Mouse (Mus musculus): ENCODE data around the gene Sucla2. TPM values are rescaled to one million over a fixed set of nuclear protein-coding genes. Genes with fewer than 3 reads are reported as not detected.
"Not testable (repeated sequence)": the region's sequence is repeated elsewhere in the genome, so short reads cannot be mapped to it uniquely, and the experiment has no call there.

Gene Sucla2
- polyA plus RNA-seq, 1 experiment = 29.9 TPM

- TF ChIP-seq POLR2A (IDR thresholded peaks at IDR 0.05; ENCODE audit: borderline replicate concordance, control insufficient read depth, low read depth, low read length) (no peak), CTCF (IDR thresholded peaks at IDR 0.05; ENCODE audit: control insufficient read depth, insufficient read depth, low read length) (no peak)
- no peak overlapping the region for H3K4me3 ChIP-seq (replicated peaks; ENCODE audit: control insufficient read depth, low read depth, low read length)
- no peak overlapping the region for H3K27ac ChIP-seq (ENCODE audit: control insufficient read depth, insufficient read depth, low read depth, low read length, poor library complexity)
- WGBS = 72% methylated on average over 8 of the region's 8 CpGs
- no peaks in the 10 kb centered on the region for H3K4me1 ChIP-seq (ENCODE audit: control insufficient read depth, insufficient read depth, low read length)
These were observed 74.6 kb downstream of the Sucla2 start for GRCm38 (mm10) chr14:73599720-73600119.

DNA sequence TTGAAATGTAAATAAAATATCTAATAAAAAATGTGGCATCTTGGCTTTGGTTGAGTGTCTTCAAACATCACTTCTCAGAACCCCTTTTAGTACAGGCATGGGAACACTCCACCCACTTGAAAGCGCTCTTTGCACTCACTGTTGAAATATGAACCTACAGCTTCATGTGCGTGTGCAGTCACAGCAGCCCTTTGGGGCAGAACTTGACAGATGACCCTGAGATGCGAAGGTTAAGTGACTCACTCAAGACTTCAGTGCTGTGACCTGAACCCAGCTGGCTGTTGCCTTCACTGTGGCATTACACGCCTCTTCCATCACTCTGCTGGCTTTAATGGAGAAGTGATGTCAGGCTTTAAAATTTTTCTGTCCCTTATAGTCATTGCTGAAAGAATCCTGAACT lies 82.6 kb downstream of the Sucla2 start:
- 84% methylated on average over 4 of the region's 4 CpGs for WGBS
- H3K4me1 ChIP-seq (ENCODE audit: control insufficient read depth, insufficient read depth, low read length) = no peaks in the 10 kb centered on the region
- no peak overlapping the region for H3K27ac ChIP-seq (ENCODE audit: control insufficient read depth, insufficient read depth, low read depth, low read length, poor library complexity)
- no peak overlapping the region for H3K4me3 ChIP-seq (replicated peaks; ENCODE audit: control insufficient read depth, low read depth, low read length)
- TF ChIP-seq POLR2A (IDR thresholded peaks at IDR 0.05; ENCODE audit: borderline replicate concordance, control insufficient read depth, low read depth, low read length) = no peak

DNA sequence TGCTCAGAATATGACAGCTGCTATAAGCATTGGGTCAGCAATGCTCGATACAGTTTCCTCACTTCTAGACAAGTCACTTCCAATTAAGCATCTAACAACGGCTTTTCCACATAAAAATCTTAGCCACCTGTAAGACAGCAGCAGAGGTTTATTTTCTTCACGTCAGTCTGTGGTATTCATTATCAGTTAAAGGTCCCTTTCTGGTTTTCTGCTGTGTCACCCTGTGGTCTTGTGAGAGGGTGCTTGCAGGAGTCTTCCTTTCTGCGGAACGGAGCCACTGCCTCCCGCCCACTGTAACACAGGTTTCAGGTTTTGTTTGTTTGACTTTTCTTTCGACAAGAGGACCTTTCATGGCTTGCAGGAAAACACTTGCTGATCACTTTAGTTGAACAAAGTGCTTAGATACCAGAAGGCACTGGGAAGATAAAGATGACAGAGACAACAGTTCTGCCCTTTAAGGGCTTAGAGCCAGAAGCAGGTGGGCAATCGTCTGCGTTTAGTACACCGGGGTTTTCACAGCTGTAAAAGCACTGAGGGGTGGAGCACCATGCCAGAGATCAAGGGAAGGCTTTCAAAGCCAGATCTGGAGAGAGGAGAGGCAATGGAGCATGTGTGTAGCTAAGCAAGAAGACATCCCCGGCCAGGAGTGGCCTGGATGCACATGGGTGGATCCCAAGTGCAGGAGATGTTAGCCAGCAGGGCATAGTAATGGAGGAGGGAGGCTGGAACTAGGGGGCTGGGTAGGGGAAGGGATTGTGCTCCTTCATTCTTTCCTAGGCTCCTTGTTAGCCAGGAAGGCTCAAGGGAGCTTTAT lies 83.8 kb downstream of the Sucla2 start:
- H3K4me3 ChIP-seq (replicated peaks; ENCODE audit: control insufficient read depth, low read depth, low read length) = no peak overlapping the region
- H3K27ac ChIP-seq (ENCODE audit: control insufficient read depth, insufficient read depth, low read depth, low read length, poor library complexity) = no peak overlapping the region
- no peaks in the 10 kb centered on the region for H3K4me1 ChIP-seq (ENCODE audit: control insufficient read depth, insufficient read depth, low read length)
- WGBS = 8% methylated on average over 11 of the region's 11 CpGs
- TF ChIP-seq POLR2A (IDR thresholded peaks at IDR 0.05; ENCODE audit: borderline replicate concordance, control insufficient read depth, low read depth, low read length) (no peak), CTCF (IDR thresholded peaks at IDR 0.05; ENCODE audit: control insufficient read depth, insufficient read depth, low read length) (no peak)

GRCm38 (mm10) chr14:73614961-73615360 lies 89.8 kb downstream of the Sucla2 start:
- H3K4me3 ChIP-seq (replicated peaks; ENCODE audit: control insufficient read depth, low read depth, low read length); H3K4me1 ChIP-seq (ENCODE audit: control insufficient read depth, insufficient read depth, low read length); H3K27ac ChIP-seq (ENCODE audit: control insufficient read depth, insufficient read depth, low read depth, low read length, poor library complexity): not testable (repeated sequence)
- WGBS = 70% methylated on average over 1 of the region's 1 CpGs

DNA sequence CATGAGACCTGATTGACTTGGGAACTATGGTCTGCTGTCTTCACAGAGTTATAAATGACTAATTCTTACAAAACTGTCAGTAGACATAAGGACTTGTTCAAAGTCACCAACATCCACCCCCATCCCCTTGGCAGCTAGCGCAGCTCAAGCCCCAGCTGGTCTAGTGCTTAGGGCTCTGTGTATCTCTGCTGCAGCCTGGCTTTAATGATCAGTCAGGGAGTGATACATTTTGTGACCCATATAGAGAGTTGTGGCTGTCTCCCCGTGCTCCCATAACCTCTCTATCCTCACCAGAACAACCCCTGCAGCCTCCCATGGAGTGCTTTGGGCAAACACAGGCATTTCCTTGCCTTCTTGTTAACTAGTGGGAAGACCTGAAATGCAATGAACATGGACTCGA lies 95.8 kb downstream of the Sucla2 start:
- H3K4me1 ChIP-seq (ENCODE audit: control insufficient read depth, insufficient read depth, low read length) = no peaks in the 10 kb centered on the region
- 72% methylated on average over 3 of the region's 3 CpGs for WGBS
- TF ChIP-seq CTCF (IDR thresholded peaks at IDR 0.05; ENCODE audit: control insufficient read depth, insufficient read depth, low read length) (no peak), POLR2A (IDR thresholded peaks at IDR 0.05; ENCODE audit: borderline replicate concordance, control insufficient read depth, low read depth, low read length) (no peak)
- H3K4me3 ChIP-seq (replicated peaks; ENCODE audit: control insufficient read depth, low read depth, low read length) = no peak overlapping the region
- H3K27ac ChIP-seq (ENCODE audit: control insufficient read depth, insufficient read depth, low read depth, low read length, poor library complexity) = no peak overlapping the region

DNA sequence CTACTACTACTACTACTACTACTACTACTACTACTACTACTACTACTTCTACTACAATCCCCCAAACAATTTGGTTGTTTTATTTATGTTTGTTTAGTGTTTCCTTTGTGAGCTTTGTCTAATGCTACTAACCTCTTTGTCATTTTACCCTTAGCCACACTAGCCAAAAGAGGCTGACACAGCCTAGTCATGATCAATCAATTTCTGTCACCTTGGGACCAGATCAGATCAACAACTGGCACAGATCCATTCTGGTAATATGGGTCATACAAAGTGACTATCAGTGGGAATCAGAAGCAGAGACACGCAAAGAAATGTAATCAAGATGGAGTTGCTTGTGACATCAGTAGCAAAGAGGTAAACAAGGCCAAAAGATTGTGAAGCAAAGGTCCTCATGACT lies 97.9 kb downstream of the Sucla2 start:
- TF ChIP-seq CTCF (IDR thresholded peaks at IDR 0.05; ENCODE audit: control insufficient read depth, insufficient read depth, low read length) (no peak), POLR2A (IDR thresholded peaks at IDR 0.05; ENCODE audit: borderline replicate concordance, control insufficient read depth, low read depth, low read length) (no peak)
- Histone ChIP-seq H3K4me3 (replicated peaks; ENCODE audit: control insufficient read depth, low read depth, low read length) (no peak overlapping the region), H3K4me1 (ENCODE audit: control insufficient read depth, insufficient read depth, low read length) (no peaks in the 10 kb centered on the region), H3K27ac (ENCODE audit: control insufficient read depth, insufficient read depth, low read depth, low read length, poor library complexity) (no peak overlapping the region)
- 91% methylated on average over 1 of the region's 1 CpGs for WGBS

DNA sequence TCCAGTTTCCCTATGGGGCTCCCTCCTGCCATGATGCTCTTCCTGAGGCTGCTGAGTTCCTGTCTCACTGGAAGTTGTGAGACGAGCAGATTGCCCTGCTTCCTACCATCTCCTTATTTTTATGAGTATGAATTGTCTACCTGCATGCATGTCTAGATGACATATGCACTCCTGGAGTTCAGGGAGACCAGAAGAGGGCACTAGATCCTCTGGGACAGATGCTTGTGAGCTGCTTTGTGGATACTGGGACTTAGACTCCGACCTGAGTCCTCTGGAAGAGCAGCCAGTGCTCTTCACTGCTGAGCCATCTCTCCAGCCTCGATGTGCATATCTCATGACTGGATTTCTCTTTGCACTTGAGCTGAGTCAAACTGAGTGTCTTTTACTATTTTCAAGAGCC lies 100.3 kb downstream of the Sucla2 start:
- Histone ChIP-seq H3K4me3 (replicated peaks; ENCODE audit: control insufficient read depth, low read depth, low read length) (no peak overlapping the region), H3K27ac (ENCODE audit: control insufficient read depth, insufficient read depth, low read depth, low read length, poor library complexity) (no peak overlapping the region), H3K4me1 (ENCODE audit: control insufficient read depth, insufficient read depth, low read length) (no peaks in the 10 kb centered on the region)
- TF ChIP-seq CTCF (IDR thresholded peaks at IDR 0.05; ENCODE audit: control insufficient read depth, insufficient read depth, low read length) = no peak
- TF ChIP-seq POLR2A (IDR thresholded peaks at IDR 0.05; ENCODE audit: borderline replicate concordance, control insufficient read depth, low read depth, low read length) = no peak
- 60% methylated on average over 3 of the region's 3 CpGs for WGBS

GRCm38 (mm10) chr14:73631511-73631910 lies 106.4 kb downstream of the Sucla2 start:
- Histone ChIP-seq H3K4me3 (replicated peaks; ENCODE audit: control insufficient read depth, low read depth, low read length) (no peak overlapping the region), H3K27ac (ENCODE audit: control insufficient read depth, insufficient read depth, low read depth, low read length, poor library complexity) (no peak overlapping the region), H3K4me1 (ENCODE audit: control insufficient read depth, insufficient read depth, low read length) (no peaks in the 10 kb centered on the region)
- TF ChIP-seq POLR2A (IDR thresholded peaks at IDR 0.05; ENCODE audit: borderline replicate concordance, control insufficient read depth, low read depth, low read length) (no peak), CTCF (IDR thresholded peaks at IDR 0.05; ENCODE audit: control insufficient read depth, insufficient read depth, low read length) (no peak)
- 71% methylated on average over 4 of the region's 4 CpGs for WGBS
